Mouse (Mus musculus): Measurements from ENCODE around the gene Ybx2. TPM values are rescaled to one million over a fixed set of nuclear protein-coding genes. Genes with fewer than 3 reads are reported as not detected.

The Ybx2 gene
- 32.3 TPM for polyA plus RNA-seq (2014; fragmentation: Illumina TruSeq; extraction: RNeasy Lipid Tissue Mini Kit (QIAGEN cat#74804); ENCODE audit: low read depth, low replicate concordance)

DNA sequence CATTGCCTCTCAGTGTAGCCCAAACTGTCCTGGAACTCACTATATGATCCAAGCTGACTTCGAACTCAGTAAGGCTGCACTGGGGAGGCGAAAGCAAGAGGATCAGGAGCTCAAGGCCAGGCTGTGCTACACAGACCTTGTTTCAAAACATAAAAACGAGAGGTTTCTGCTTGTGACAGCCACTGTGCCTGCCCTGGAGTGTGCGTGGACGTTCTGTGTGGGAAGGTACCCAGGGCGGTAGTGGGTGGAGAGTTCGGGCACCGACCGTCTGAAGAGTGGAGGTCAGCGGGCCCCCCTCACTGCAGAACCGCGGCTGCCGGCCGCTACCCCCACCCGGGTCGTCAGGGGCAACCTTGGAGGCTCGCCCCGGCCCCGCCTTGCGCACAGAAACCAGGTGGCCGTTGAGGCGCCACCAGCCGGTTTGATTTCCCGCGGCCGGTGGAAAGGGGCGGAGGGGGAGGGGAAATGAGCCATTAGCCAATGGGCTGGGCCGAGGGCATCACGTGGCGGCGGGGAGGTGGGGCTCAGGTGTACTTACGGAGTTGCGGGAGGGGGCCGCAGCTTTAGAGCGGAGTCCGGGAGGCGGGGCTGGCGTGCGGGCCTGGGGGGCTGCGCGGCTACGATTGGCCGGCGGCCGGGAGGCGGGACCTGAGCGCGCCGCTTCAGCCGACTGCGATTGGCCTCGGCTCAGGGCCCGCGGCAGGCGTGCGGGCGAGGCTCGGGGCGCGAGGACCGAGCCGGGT lies at the start of gene Ybx2:
Ybx2 (plus strand) TSS at position 660 of the 743 bp plus-strand sequence.

GRCm38 (mm10) chr11:69895291-69895690 lies 40.3 kb upstream of the Ybx2 start, which contains the start of gene Acap1:
TSS of gene Acap1 (minus strand) at chr11:69895539.

GRCm38 (mm10) chr11:69900471-69901405 lies 34.9 kb upstream of the Ybx2 start, which contains the start of the genes 2810408A11Rik and Neurl4:
TSS of gene 2810408A11Rik (minus strand) at chr11:69900987.
TSS of gene Neurl4 (plus strand) at chr11:69901072.

GRCm38 (mm10) chr11:69913554-69914371 lies 21.8 kb upstream of the Ybx2 start, which contains the start of gene Gps2:
TSS of gene Gps2 (plus strand) at chr11:69913888.

GRCm38 (mm10) chr11:69921114-69922011 lies 14.2 kb upstream of the Ybx2 start, which contains the start of gene Eif5a:
TSS of gene Eif5a (minus strand) at chr11:69921958.

DNA sequence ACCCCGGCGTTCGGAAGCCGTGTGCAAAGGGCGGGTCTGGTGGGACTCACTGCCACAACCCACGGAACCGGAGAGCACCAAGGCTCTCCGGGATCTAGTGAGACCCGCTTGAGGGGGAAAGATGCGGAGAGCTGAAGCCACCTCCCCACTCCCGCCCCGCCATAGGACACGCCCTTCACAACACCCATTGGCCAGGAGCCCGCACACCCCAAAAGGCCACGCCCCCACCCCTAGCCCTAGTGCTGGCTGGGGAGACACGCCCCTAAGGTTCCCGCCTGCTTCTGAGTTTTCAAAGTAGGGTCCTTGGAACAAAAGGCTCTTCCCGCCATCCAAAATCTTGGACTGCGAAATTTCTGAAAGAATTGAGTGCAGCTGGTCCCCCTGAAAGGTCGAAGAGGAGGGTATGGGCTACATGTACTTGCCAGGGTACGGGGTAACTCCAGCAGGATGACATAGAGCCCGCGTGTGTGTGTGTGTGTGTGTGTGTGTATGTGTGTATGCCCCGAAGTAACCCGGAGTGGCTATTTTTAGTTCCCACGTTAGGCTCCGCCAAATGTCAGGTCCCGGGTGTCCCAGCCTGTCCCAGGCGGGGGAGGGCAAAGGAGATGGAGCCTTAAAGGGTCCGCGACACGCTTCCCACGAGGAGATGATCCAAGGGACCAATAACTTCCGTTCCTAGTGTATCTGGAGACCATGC lies 12.6 kb downstream of the Ybx2 start, which contains the start of gene Slc2a4:
Slc2a4 (minus strand) TSS at position 123 of the 697 bp plus-strand sequence.

DNA sequence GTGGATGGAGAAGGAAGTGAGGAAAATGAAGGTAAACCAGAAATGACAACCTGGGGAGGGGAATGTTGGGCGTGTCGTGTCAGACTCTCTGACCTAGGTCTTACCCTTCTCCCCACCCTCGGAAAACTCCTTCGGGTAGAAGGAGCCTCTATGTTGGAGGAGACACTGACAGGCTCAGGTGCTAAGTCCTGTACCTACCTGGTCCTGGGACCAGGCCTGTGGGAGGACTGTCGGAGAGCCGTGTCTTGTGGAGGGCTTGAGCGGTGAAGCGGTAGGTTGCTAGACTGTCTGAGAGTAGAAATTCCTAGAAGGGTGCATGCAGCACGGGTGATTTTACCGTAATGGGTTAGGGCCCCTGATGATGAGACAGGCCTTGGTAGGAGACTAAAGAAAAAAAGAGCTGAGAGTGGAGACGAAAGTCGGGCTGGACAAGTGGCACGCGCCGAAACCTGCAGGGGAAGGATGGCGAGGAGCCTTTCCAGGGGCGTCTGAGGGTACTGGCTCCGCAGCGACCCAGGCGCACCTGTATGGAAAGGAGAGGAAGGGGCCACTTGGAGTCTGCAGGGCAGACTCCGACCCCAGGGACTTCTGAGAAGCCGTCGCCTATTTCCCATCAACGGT lies 29.2 kb downstream of the Ybx2 start, which contains the start of gene Cldn7:
Cldn7 (plus strand) TSS at position 130 of the 621 bp plus-strand sequence.

GRCm38 (mm10) chr11:69981141-69981762 lies 45.7 kb downstream of the Ybx2 start, which contains the start of gene Ctdnep1:
TSS of gene Ctdnep1 (plus strand) at chr11:69981156.

GRCm38 (mm10) chr11:69982225-69982624 lies 46.6 kb downstream of the Ybx2 start, which contains the start of gene Elp5:
TSS of gene Elp5 (minus strand) at chr11:69982517.

Other genes starting within 250 kb of the Ybx2 start
- gene Tnfsf12, start 239.9 kb upstream of the Ybx2 start, polyA plus RNA-seq (2014; fragmentation: Illumina TruSeq; extraction: RNeasy Lipid Tissue Mini Kit (QIAGEN cat#74804); ENCODE audit: low read depth, low replicate concordance), result 19.9 TPM
- gene Tnfsfm13, start 239.7 kb upstream of the Ybx2 start, polyA plus RNA-seq (2014; fragmentation: Illumina TruSeq; extraction: RNeasy Lipid Tissue Mini Kit (QIAGEN cat#74804); ENCODE audit: low read depth, low replicate concordance), result 10.4 TPM
- 20.8 TPM for gene Polr2a, start 177.2 kb upstream of the Ybx2 start, polyA plus RNA-seq (2014; fragmentation: Illumina TruSeq; extraction: RNeasy Lipid Tissue Mini Kit (QIAGEN cat#74804); ENCODE audit: low read depth, low replicate concordance)
- gene Slc35g3, start 173.8 kb upstream of the Ybx2 start, polyA plus RNA-seq (2014; fragmentation: Illumina TruSeq; extraction: RNeasy Lipid Tissue Mini Kit (QIAGEN cat#74804); ENCODE audit: low read depth, low replicate concordance), result not detected
- gene Zbtb4, start 169.9 kb upstream of the Ybx2 start, polyA plus RNA-seq (2014; fragmentation: Illumina TruSeq; extraction: RNeasy Lipid Tissue Mini Kit (QIAGEN cat#74804); ENCODE audit: low read depth, low replicate concordance), result 24.0 TPM
- gene Chrnb1, start 139.9 kb upstream of the Ybx2 start, polyA plus RNA-seq (2014; fragmentation: Illumina TruSeq; extraction: RNeasy Lipid Tissue Mini Kit (QIAGEN cat#74804); ENCODE audit: low read depth, low replicate concordance), result 7.0 TPM
- 3.8 TPM for gene Fgf11, start 133.9 kb upstream of the Ybx2 start, polyA plus RNA-seq (2014; fragmentation: Illumina TruSeq; extraction: RNeasy Lipid Tissue Mini Kit (QIAGEN cat#74804); ENCODE audit: low read depth, low replicate concordance)
- not detected for gene Tmem102, start 130.2 kb upstream of the Ybx2 start, polyA plus RNA-seq (2014; fragmentation: Illumina TruSeq; extraction: RNeasy Lipid Tissue Mini Kit (QIAGEN cat#74804); ENCODE audit: low read depth, low replicate concordance)
- not detected for gene Gm39566, start 120.5 kb upstream of the Ybx2 start, polyA plus RNA-seq (2014; fragmentation: Illumina TruSeq; extraction: RNeasy Lipid Tissue Mini Kit (QIAGEN cat#74804); ENCODE audit: low read depth, low replicate concordance)
- not detected for gene Spem2, start 117.3 kb upstream of the Ybx2 start, polyA plus RNA-seq (2014; fragmentation: Illumina TruSeq; extraction: RNeasy Lipid Tissue Mini Kit (QIAGEN cat#74804); ENCODE audit: low read depth, low replicate concordance)
- not detected for gene Spem1, start 113.6 kb upstream of the Ybx2 start, polyA plus RNA-seq (2014; fragmentation: Illumina TruSeq; extraction: RNeasy Lipid Tissue Mini Kit (QIAGEN cat#74804); ENCODE audit: low read depth, low replicate concordance)
- 5.0 TPM for gene Nlgn2, start 98.0 kb upstream of the Ybx2 start, polyA plus RNA-seq (2014; fragmentation: Illumina TruSeq; extraction: RNeasy Lipid Tissue Mini Kit (QIAGEN cat#74804); ENCODE audit: low read depth, low replicate concordance)
- 282 TPM for gene Tmem256, start 97.3 kb upstream of the Ybx2 start, polyA plus RNA-seq (2014; fragmentation: Illumina TruSeq; extraction: RNeasy Lipid Tissue Mini Kit (QIAGEN cat#74804); ENCODE audit: low read depth, low replicate concordance)
- gene Plscr3, start 89.4 kb upstream of the Ybx2 start, polyA plus RNA-seq (2014; fragmentation: Illumina TruSeq; extraction: RNeasy Lipid Tissue Mini Kit (QIAGEN cat#74804); ENCODE audit: low read depth, low replicate concordance), result 23.8 TPM
- not detected for gene Tnk1, start 77.1 kb upstream of the Ybx2 start, polyA plus RNA-seq (2014; fragmentation: Illumina TruSeq; extraction: RNeasy Lipid Tissue Mini Kit (QIAGEN cat#74804); ENCODE audit: low read depth, low replicate concordance)
- gene Tmem95, start 57.8 kb upstream of the Ybx2 start, polyA plus RNA-seq (2014; fragmentation: Illumina TruSeq; extraction: RNeasy Lipid Tissue Mini Kit (QIAGEN cat#74804); ENCODE audit: low read depth, low replicate concordance), result not detected
- 4.2 TPM for gene Kctd11, start 54.4 kb upstream of the Ybx2 start, polyA plus RNA-seq (2014; fragmentation: Illumina TruSeq; extraction: RNeasy Lipid Tissue Mini Kit (QIAGEN cat#74804); ENCODE audit: low read depth, low replicate concordance)
- 0.81 TPM for gene Acap1, start 40.3 kb upstream of the Ybx2 start, polyA plus RNA-seq (2014; fragmentation: Illumina TruSeq; extraction: RNeasy Lipid Tissue Mini Kit (QIAGEN cat#74804); ENCODE audit: low read depth, low replicate concordance)
- gene 2810408A11Rik, start 34.8 kb upstream of the Ybx2 start, polyA plus RNA-seq (2014; fragmentation: Illumina TruSeq; extraction: RNeasy Lipid Tissue Mini Kit (QIAGEN cat#74804); ENCODE audit: low read depth, low replicate concordance), result 2.9 TPM
- 37.7 TPM for gene Neurl4, start 34.7 kb upstream of the Ybx2 start, polyA plus RNA-seq (2014; fragmentation: Illumina TruSeq; extraction: RNeasy Lipid Tissue Mini Kit (QIAGEN cat#74804); ENCODE audit: low read depth, low replicate concordance)
- gene Gps2, start 21.9 kb upstream of the Ybx2 start, polyA plus RNA-seq (2014; fragmentation: Illumina TruSeq; extraction: RNeasy Lipid Tissue Mini Kit (QIAGEN cat#74804); ENCODE audit: low read depth, low replicate concordance), result 44.4 TPM
- 482 TPM for gene Eif5a, start 13.8 kb upstream of the Ybx2 start, polyA plus RNA-seq (2014; fragmentation: Illumina TruSeq; extraction: RNeasy Lipid Tissue Mini Kit (QIAGEN cat#74804); ENCODE audit: low read depth, low replicate concordance)
- 385 TPM for gene Slc2a4, start 12.4 kb downstream of the Ybx2 start, polyA plus RNA-seq (2014; fragmentation: Illumina TruSeq; extraction: RNeasy Lipid Tissue Mini Kit (QIAGEN cat#74804); ENCODE audit: low read depth, low replicate concordance)
- 0.58 TPM for gene Cldn7, start 29.0 kb downstream of the Ybx2 start, polyA plus RNA-seq (2014; fragmentation: Illumina TruSeq; extraction: RNeasy Lipid Tissue Mini Kit (QIAGEN cat#74804); ENCODE audit: low read depth, low replicate concordance)
- gene Ctdnep1, start 45.4 kb downstream of the Ybx2 start, polyA plus RNA-seq (2014; fragmentation: Illumina TruSeq; extraction: RNeasy Lipid Tissue Mini Kit (QIAGEN cat#74804); ENCODE audit: low read depth, low replicate concordance), result 146 TPM
- 52.8 TPM for gene Elp5, start 46.7 kb downstream of the Ybx2 start, polyA plus RNA-seq (2014; fragmentation: Illumina TruSeq; extraction: RNeasy Lipid Tissue Mini Kit (QIAGEN cat#74804); ENCODE audit: low read depth, low replicate concordance)
- gene Gabarap, start 55.3 kb downstream of the Ybx2 start, polyA plus RNA-seq (2014; fragmentation: Illumina TruSeq; extraction: RNeasy Lipid Tissue Mini Kit (QIAGEN cat#74804); ENCODE audit: low read depth, low replicate concordance), result 418 TPM
- 25.3 TPM for gene Phf23, start 60.0 kb downstream of the Ybx2 start, polyA plus RNA-seq (2014; fragmentation: Illumina TruSeq; extraction: RNeasy Lipid Tissue Mini Kit (QIAGEN cat#74804); ENCODE audit: low read depth, low replicate concordance)
- gene Dvl2, start 64.8 kb downstream of the Ybx2 start, polyA plus RNA-seq (2014; fragmentation: Illumina TruSeq; extraction: RNeasy Lipid Tissue Mini Kit (QIAGEN cat#74804); ENCODE audit: low read depth, low replicate concordance), result 5.6 TPM
- gene Acadvl, start 79.6 kb downstream of the Ybx2 start, polyA plus RNA-seq (2014; fragmentation: Illumina TruSeq; extraction: RNeasy Lipid Tissue Mini Kit (QIAGEN cat#74804); ENCODE audit: low read depth, low replicate concordance), result 1,086 TPM
- 3.2 TPM for gene Dlg4, start 81.1 kb downstream of the Ybx2 start, polyA plus RNA-seq (2014; fragmentation: Illumina TruSeq; extraction: RNeasy Lipid Tissue Mini Kit (QIAGEN cat#74804); ENCODE audit: low read depth, low replicate concordance)
- gene Asgr1, start 118.3 kb downstream of the Ybx2 start, polyA plus RNA-seq (2014; fragmentation: Illumina TruSeq; extraction: RNeasy Lipid Tissue Mini Kit (QIAGEN cat#74804); ENCODE audit: low read depth, low replicate concordance), result 0.50 TPM
- gene Asgr2, start 156.8 kb downstream of the Ybx2 start, polyA plus RNA-seq (2014; fragmentation: Illumina TruSeq; extraction: RNeasy Lipid Tissue Mini Kit (QIAGEN cat#74804); ENCODE audit: low read depth, low replicate concordance), result 0.68 TPM
- 16.8 TPM for gene Mgl2, start 194.5 kb downstream of the Ybx2 start, polyA plus RNA-seq (2014; fragmentation: Illumina TruSeq; extraction: RNeasy Lipid Tissue Mini Kit (QIAGEN cat#74804); ENCODE audit: low read depth, low replicate concordance)
- 7.1 TPM for gene Clec10a, start 220.4 kb downstream of the Ybx2 start, polyA plus RNA-seq (2014; fragmentation: Illumina TruSeq; extraction: RNeasy Lipid Tissue Mini Kit (QIAGEN cat#74804); ENCODE audit: low read depth, low replicate concordance)